Mouse (Mus musculus) thymus, postnatal 10 days (tissue): ENCODE data around the gene Rims4.

Experiments
- DNase-seq, 2 experiments: peaks; one replicate each; pipeline ENCODE4 v3.0.0; 2021; ENCODE audit warnings: low spot score in 2 of 2

The Rims4 gene

GRCm38 (mm10) chr2:163918317-163919258 lies at the start of gene Rims4:
TSS of gene Rims4 (minus strand) at chr2:163918683.
- DNase-seq, result no peak

GRCm38 (mm10) chr2:163965706-163966105 lies 47.2 kb upstream of the Rims4 start:
- no peak for DNase-seq

- DNase-seq, result no peak
Observed at GRCm38 (mm10) chr2:163964606-163965560, 46.4 kb upstream of the Rims4 start.

DNA sequence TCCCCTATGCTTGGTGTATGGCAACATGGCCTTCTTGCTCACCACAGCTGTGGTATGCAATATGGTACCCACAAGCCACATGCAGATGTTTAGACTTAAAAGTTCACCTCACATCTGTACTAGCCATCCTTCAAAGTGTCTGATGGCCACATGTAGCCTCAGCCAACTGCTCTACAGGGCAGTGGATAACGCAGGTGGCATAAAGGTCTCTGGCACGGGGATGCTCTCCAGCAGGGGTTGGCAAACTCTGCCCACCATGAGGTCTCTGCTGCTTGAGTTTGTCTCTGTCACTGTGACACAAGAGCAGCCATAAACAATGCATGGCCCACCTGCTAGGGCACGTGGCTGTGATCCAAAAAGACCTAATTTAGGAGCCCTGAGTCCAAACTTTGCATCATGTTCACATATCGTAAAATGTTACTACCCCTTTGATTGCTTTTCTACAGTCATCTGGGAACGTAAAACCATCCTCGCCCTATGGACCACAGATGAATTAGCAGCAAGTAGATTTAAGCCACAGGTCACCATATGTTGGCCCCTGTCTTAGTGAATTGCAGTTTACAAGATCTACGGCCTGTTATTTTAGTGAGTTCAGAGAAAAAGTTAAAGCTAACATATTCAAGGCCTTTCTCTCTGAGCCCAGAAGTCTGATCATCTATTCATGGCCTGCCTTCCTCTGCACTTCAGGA lies 35.3 kb upstream of the Rims4 start:
- DNase-seq, result no peak

DNA sequence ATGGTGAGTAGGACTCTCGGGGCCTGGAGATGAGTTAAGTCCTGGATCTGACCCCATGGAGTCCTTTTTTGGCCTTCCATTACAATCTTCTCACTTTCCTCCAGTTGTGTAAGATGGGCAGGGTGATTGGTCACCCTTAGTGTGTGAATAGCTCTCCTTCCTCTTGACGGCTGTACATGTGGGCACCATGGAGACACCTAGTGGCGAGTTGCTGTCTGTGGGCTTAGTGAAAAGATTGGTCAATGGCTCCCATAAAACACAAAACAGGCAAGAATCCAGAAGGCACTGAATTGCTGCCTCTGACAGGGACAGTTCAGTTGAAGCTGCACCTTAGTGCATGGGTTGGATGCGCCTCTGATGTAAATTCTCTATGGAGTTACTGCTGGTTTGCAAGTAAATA lies 33.3 kb upstream of the Rims4 start:
- DNase-seq, result peak in 1 of 2 experiments; percentile 37

GRCm38 (mm10) chr2:163947976-163948375 lies 29.5 kb upstream of the Rims4 start:
- no peak for DNase-seq

GRCm38 (mm10) chr2:163946221-163946620 lies 27.7 kb upstream of the Rims4 start:
- DNase-seq, result no peak

DNA sequence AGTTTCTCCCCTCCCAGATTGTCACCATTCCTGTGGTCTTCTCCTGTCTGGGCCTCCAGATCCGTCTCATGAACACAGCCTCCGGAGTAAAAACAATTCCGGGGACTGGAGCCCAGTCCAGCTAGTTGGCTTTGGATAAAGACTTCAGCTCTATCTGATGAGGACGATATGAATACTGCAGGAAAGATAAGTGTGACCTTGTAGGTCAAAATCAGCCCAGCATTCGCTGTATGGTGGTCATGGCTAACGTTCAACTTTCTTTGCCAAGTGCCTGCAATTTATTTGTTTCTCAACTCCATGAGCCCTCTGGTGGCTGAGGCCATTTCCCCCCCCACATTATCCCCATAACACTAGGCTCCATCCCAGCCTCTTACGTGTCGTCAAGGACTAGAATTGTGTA lies 26.0 kb upstream of the Rims4 start:
- DNase-seq, result no peak

- DNase-seq, result no peak
Observed at GRCm38 (mm10) chr2:163943056-163943455, 24.6 kb upstream of the Rims4 start.

DNA sequence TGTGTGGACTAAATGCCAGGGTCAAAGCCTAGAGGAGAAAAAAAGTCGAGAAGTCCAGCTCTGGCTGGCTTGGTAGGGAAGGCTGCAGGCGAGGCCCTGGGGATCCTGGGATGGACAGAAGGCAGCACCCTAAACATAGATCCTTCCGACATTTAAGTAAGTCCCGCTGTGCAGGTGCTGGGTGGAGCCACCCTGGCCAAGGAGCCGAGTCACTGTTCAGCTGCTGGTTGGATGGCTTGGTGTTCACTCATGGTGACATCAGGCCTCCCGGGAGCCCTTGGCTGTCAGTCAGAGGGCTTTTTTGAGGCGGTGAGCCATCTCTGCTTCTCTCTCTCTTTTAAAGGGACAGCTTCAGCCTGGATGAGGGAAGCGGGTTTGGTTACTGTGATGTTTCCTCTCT lies 21.0 kb upstream of the Rims4 start:
- no peak for DNase-seq

DNA sequence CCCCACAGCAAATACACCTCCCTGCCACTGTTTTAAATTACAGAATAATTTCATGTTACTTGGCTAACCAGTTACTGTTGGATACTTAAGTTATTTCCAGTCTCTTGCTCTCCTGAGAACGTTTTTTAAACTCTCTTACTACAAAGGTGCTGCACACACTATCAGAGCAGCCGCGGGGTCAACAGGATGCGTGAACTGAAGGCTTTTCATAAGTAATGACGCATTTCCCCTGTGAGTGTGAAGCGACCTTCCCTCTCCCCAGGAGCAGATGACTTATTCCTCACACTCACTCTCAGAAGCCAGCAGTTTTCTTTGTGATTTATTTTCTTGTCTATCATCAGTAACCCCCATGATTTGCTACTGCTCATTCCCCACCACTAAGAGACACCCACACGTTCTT lies 13.7 kb upstream of the Rims4 start:
- DNase-seq, result no peak

DNA sequence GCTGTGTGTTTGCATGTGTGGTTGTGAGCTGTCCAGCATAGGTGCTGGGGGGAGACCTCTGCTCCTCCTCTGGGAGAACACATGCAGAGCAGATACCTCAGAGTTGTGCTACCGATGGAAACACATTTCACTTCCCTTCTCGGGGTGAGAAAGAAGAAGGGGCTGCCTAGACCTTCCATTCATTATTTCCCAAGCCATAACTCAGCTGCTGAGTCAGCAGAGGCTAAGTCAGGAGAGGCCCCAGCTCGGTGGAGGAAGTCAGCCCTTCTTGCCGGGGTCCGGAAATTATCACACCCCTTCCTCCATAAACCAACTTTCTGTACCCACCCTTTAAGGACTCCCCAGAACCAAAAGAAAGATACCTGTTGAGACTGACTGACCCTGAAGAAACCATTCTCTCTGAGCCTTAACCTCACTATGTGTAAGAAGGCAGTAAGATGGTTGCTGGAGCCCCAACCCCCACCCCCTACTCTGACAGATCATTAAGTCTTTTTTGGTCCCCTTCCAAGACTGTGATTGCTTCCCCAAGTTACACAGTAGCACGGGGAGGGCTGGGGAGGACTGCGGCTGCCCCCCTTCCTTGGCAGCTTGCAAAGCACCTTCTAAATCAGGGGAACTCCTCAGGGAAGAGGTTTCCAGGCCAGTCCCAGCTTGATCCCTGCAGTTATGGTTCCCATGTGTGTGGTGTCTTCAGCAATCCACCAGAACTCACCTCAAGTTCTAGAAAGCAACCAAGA lies 10.1 kb upstream of the Rims4 start:
- no peak for DNase-seq

DNA sequence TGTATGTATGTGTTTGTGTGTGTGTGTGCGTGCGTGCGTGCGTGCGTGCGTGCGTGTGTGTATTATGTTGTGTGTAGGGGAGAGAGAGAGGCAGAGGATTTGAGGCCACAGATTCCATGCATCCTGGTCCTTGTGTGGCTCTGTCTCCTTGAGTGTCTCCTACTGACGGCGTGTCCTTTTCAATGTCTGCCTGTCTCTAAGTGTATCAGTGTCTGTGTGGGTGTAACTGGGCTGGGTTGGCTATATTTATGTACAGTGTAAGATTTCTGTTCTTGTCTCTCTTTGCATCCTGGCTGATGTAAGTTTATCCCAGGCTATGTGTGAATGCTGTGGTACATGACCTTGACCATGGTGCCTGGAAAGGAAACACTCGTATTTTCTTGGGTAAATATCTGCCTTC lies 6.6 kb upstream of the Rims4 start:
- no peak for DNase-seq

DNA sequence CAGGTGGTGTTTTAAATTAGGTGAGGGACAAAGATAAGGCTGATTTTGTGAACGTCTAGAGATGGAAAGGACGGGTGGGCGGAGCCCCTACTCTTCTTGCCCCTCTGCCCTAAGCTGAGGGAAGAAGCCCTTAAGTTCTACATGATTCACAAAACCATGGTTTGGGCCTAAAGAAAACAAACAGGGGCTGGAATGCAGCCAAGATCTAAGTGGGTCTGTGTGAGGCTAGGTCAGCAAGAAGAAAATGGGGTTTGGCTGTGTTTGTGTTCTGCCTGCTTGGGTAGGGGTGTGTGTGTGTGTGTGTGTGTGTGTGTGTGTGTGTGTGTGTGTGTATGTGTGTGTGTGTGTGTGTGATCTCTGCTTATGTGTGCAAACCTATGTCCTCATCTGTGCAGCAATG lies 6.0 kb upstream of the Rims4 start:
- DNase-seq, result no peak

DNA sequence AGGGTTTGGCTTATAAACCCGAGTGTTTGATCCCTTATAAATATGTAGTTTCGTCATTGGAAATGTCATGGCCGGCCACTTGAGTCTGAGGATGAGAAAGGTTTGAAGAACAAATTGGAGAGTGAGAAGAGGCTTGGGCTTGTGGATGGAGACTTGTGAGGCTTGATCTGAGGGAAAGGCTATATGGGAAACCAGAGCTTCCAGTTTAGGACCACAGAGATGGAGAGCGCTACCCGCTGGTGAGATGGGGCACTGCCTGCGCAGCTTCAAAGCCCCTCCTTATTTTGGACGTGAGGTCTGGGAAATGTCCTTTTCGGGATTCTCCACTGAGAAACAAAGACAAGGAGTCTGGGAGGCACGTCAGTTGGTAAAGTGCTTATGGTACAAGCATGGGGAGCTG lies 4.6 kb upstream of the Rims4 start:
- DNase-seq, result no peak

GRCm38 (mm10) chr2:163919581-163919980 lies 1.1 kb upstream of the Rims4 start:
- no peak for DNase-seq

DNA sequence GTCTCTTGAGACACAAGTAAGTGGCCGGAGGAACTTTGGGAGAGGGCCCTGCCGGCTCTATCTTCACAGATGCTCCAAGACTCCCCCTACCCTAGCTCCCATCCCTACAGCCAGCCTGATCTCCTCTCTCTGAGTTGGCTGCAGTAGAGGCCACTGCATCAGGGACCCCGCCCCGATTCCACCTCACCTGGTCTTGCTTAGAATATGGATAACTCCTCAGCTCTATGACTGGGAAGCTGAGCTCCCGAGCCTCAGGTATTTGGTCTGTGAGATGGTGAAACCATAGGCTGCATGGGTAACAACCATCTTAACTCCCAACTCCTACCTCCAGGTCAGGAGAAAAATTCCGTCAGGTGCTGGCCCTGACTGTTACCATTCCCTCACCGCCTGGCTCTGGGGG lies 1.8 kb downstream of the Rims4 start:
- DNase-seq, result no peak

- DNase-seq, result no peak
Observed at GRCm38 (mm10) chr2:163915294-163915791, 3.1 kb downstream of the Rims4 start.

GRCm38 (mm10) chr2:163914107-163914506 lies 4.4 kb downstream of the Rims4 start:
- DNase-seq, result no peak

- DNase-seq, result no peak
Observed at GRCm38 (mm10) chr2:163913704-163914103, 4.8 kb downstream of the Rims4 start.

DNA sequence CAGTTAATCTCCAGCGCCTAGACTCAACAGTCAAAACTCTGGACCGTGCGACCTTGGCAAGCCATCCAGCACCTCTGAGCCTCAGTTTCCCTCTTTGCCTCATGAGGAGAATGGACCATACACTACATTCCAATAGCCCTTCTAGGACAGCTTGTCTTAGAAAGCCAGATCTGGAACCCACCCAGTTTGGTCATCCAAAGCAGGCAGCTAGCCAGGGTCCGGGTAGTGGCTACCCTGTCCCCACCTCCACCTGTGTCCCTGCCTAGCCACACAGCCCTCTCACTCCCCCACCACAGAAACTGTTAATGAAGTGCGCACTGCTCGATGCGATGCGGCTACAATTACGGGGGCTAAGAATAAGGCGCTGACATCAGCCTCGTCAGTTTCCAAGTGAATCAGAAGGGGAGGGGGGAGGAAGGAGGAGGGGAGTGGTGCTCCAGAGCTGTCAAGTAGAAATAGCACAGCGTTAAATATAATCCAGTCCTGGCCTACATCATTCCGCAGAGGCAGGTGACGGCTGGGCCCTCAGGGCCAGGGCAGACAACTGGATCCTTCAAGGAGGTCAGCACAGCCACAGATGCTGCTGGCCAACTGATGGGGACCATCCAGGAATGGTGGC lies 6.5 kb downstream of the Rims4 start:
- no peak for DNase-seq
